Mouse (Mus musculus) small intestine, adult 2 months (tissue): Measurements from ENCODE around the gene Stambpl1. TPM values are rescaled to one million over a fixed set of nuclear protein-coding genes. Genes with fewer than 3 reads are reported as not detected.
"Not testable (repeated sequence)": the region's sequence is repeated elsewhere in the genome, so short reads cannot be mapped to it uniquely, and the experiment has no call there.

Experiments
- H3K27ac ChIP-seq: fragments of 200-500 bp; 2 replicates; pipeline ENCODE4 v1.5.1; 2012; ENCODE audit warnings: low read depth, low read length, control low read depth, inconsistent platforms; ENCODE audit not compliant: insufficient read depth
- H3K27me3 ChIP-seq: fragments of 200-500 bp; 2 replicates; pipeline ENCODE4 v1.6.1; 2012; ENCODE audit warnings: mild to moderate bottlenecking, moderate library complexity, low read length, inconsistent platforms; ENCODE audit not compliant: control insufficient read depth, insufficient read depth
- H3K36me3 ChIP-seq: fragments of 200-500 bp; 2 replicates; pipeline ENCODE4 v1.6.1; 2012; ENCODE audit warnings: mild to moderate bottlenecking, low read length, control low read depth, inconsistent platforms; ENCODE audit not compliant: control insufficient read depth, insufficient read depth
- H3K4me1 ChIP-seq: fragments of 200-500 bp; 2 replicates; pipeline ENCODE4 v1.6.1; 2012; ENCODE audit warnings: low read length, inconsistent platforms, mixed read lengths; ENCODE audit not compliant: control insufficient read depth, insufficient read depth, insufficient read length
- H3K4me3 ChIP-seq: fragments of 200-500 bp; 2 replicates; pipeline ENCODE4 v1.5.1; 2012; ENCODE audit warnings: low read depth, mild to moderate bottlenecking, control low read depth, inconsistent platforms, low read length, moderate library complexity
- CTCF ChIP-seq: fragments of 200-500 bp; IDR thresholded peaks from 2 replicates; pipeline ENCODE4 v1.5.1; 2012; ENCODE audit warnings: low read depth, mild to moderate bottlenecking, control low read depth, inconsistent platforms, low read length, moderate library complexity, mixed read lengths; ENCODE audit not compliant: insufficient replicate concordance, insufficient read length; ENCODE audit errors: extremely low read depth
- POLR2A ChIP-seq: fragments of 200-500 bp; IDR thresholded peaks from 2 replicates; pipeline ENCODE4 v1.6.1; 2012; ENCODE audit warnings: low read depth, mild to moderate bottlenecking, control low read depth, inconsistent platforms, low read length, moderate library complexity
- whole genome bisulfite sequencing: fragments of 180-500 bp; shearing (Covaris S2); methylation state at CpG from one replicate; pipeline ENCODE4 v1.1.7; 2018; 5-methylcytosine and 5-hydroxymethylcytosine counted together
- polyA plus RNA-seq: library from polyadenylated mRNA; depleted of rRNA; stranded (reverse); fragments of >200 nt; gene quantifications from 2 replicates; pipeline ENCODE4 v1.2.3, GENCODE M21; 2012

Stambpl1 gene
- polyA plus RNA-seq, 1 experiment = 6.8 TPM

DNA sequence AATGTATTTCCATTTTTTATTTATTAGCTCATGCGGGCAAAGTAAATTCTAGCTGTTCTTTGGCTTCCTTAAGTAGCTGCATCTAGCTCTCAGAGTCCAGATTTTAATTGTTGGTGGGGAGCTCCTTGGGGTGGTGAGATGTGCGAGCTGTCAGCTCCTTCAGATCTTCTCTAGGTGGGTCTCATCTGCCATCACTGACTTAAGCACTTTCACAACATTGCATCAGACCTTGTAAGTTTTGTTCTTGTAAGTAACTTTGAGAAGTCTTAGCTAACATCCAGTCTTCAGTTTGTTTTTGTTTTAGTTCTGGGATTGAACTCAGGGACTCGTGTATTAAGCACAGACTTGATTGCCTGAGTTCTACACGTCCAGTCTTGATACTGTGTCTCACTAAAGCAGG is 6.9 kb downstream of the Stambpl1 start:
- Histone ChIP-seq H3K4me1 (0 out of 2 replicates have a peak, but pooled peaks cover 2% of the 10 kb centered on the region), H3K36me3 (no peaks in the 10 kb centered on the region), H3K27me3 (no peaks in the 10 kb centered on the region), H3K4me3 (no peak overlapping the region), H3K27ac (no peak overlapping the region)
- no peak for TF ChIP-seq CTCF
- no peak for TF ChIP-seq POLR2A
- WGBS = 75% methylated on average over 4 of the region's 4 CpGs

DNA sequence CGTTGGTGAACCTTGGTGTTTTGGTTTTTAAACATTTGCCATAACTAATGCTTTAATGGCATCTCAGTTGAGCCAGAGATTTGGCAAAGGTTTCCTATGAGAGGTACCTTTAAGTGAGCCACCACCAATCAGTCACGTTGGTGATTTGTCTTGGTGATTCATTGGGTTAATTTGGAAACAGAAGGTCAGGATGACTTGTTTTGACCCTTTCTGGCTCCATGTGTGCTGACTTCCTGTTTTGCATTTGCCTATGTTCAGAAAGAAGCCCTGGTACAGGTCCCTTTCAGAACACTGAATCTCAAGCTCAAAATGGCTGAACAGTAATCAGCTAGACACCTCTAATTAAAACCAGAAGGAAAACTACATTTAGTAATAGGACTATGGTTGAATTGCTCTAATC is 7.5 kb downstream of the Stambpl1 start:
- no peaks in the 10 kb centered on the region for H3K27me3 ChIP-seq
- WGBS = 57% methylated on average over 2 of the region's 2 CpGs
- no peaks in the 10 kb centered on the region for H3K36me3 ChIP-seq
- no peak overlapping the region for H3K4me3 ChIP-seq
- TF ChIP-seq CTCF = no peak
- TF ChIP-seq POLR2A = no peak
- H3K4me1 ChIP-seq = 0 out of 2 replicates have a peak, but pooled peaks cover 2% of the 10 kb centered on the region
- no peak overlapping the region for H3K27ac ChIP-seq

DNA sequence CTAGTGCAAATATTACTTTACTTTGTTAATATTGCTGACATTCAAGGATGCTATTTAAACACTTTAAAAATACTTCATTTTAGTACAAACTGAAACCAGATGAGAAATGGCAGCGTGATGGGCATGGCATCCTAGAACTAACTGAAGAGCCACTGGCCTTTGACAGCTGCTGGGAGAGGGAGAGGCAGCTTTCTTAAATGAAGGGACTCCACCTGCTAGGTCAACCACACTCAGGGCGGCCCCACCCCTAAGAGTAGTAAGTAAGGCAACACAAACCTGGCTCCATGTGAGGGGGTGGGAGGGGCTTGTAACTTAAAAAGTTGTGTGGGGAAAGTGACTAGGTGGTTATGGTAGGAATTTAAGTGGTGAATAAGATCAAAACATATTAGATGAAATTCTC is 10.6 kb downstream of the Stambpl1 start:
- TF ChIP-seq CTCF (no peak), POLR2A (no peak)
- no peaks in the 10 kb centered on the region for H3K27me3 ChIP-seq
- H3K4me1 ChIP-seq = 0 out of 2 replicates have a peak, but pooled peaks cover 2% of the 10 kb centered on the region
- H3K27ac ChIP-seq = no peak overlapping the region
- 73% methylated on average over 2 of the region's 2 CpGs for WGBS
- H3K36me3 ChIP-seq = no peaks in the 10 kb centered on the region
- H3K4me3 ChIP-seq = no peak overlapping the region

DNA sequence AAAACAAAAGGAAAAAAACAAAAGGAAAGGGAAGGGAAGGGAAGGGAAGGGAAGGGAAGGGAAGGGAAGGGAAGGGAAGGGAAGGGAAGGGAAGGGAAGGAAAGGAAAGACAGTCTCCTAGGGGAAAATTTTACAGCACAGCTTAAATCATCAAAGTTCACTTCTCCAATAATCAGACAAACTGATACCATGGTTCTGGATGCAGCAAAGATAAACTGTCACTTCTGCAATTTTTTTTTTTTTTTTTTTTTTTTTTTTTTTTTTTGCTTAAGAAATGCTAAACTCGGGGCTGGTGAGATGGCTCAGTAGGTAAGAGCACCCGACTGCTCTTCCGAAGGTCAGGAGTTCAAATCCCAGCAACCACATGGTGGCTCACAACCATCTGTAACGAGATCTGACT is 14.1 kb downstream of the Stambpl1 start:
- H3K4me1 ChIP-seq, H3K27me3 ChIP-seq, H3K27ac ChIP-seq, H3K4me3 ChIP-seq, H3K36me3 ChIP-seq: not testable (repeated sequence)
- WGBS = 68% methylated on average over 4 of the region's 4 CpGs

DNA sequence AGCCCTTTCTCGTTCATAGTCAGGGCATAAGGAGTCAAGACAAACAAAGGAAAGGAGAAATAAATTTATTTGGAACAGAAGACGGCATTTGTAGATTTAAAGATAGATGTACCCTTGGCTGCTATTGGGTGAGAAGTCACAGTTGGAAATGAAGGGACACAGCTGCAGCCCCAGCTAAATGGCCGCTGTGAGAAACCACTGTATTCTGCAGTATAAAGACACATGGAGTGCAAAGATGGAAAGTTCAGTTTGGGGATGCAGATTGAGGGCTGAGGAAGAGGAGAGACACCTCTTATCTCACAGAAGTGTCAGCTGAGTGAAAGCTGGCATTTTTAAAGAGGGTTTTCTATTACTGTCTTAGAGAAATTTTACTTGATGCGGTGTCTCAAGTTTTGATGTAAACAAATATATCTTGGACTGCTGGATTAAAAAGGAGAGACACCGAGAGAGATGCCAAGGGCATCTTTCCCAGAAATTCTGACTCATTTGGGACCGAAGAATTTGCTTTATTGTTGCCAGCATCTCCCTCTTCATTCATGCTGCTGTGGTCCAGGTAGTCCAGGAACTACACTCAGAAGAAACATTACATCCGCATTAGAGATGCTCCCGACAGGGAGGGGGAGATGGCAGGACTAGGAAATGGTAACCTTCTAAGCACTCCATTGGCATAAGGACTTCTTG is 14.9 kb downstream of the Stambpl1 start:
- Histone ChIP-seq H3K27ac (no peak overlapping the region), H3K27me3 (no peaks in the 10 kb centered on the region), H3K4me3 (no peak overlapping the region), H3K36me3 (no peaks in the 10 kb centered on the region), H3K4me1 (peaks cover 10% of the 10 kb centered on the region)
- TF ChIP-seq CTCF (no peak), POLR2A (no peak)
- 80% methylated on average over 8 of the region's 8 CpGs for WGBS

DNA sequence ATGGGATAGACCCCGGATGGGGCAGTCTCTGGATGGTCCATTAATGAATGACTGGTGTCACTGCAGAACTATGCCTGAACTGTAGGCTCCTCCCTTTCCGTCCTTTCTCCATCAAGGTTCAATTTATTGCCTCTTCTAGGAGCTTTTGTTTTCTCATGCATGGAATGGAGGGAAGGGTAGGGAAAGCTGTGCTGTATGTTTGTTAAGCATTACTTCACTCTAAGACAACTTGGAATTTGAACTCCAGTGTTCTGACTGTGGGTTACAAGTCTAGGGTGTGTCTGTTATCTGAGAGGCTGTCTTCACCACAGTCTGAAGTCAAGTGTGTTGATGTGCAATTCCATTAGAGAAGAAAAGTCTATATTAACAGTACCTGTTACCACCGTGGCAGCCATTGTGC is 17.0 kb downstream of the Stambpl1 start:
- Histone ChIP-seq H3K27ac (peak overlapping the region; percentile 83), H3K27me3 (no peaks in the 10 kb centered on the region), H3K4me1 (peaks cover 26% of the 10 kb centered on the region), H3K4me3 (no peak overlapping the region), H3K36me3 (no peaks in the 10 kb centered on the region)
- TF ChIP-seq CTCF (no peak), POLR2A (no peak)
- 33% methylated on average over 3 of the region's 3 CpGs for WGBS

DNA sequence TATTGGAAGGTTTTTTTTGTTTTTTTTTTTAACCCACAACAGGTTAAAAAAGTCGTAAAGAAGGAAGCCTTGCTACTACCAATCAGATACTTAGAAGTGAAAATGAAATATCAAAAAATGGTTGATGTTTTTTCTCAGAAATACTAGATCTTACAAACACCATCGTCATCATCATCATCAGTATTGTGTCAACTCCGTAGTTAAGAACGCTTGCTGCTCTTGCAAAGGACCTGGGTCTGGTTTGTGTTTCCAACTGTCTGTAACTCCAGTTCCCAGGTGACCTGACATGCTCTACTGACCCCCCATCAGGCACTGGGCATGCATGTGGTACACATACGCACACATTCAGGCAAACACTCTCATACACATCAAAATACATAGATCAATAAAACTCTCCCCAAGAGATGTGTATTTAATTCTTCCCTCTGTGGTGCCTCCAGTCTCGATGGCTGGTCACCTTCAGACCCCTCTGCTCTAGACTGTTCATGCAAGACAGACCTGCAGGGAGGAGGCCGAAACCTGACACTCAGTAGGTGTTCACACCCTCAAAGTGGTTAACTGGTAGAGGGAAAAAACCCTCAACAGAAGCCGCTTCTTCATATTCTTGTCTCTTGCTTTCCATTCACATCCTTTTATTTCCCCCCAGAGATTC is 18.0 kb downstream of the Stambpl1 start:
- no peaks in the 10 kb centered on the region for H3K27me3 ChIP-seq
- TF ChIP-seq POLR2A (no peak), CTCF (no peak)
- no peaks in the 10 kb centered on the region for H3K36me3 ChIP-seq
- H3K27ac ChIP-seq = peak overlapping the region; percentile 48
- peaks cover 32% of the 10 kb centered on the region for H3K4me1 ChIP-seq
- H3K4me3 ChIP-seq = no peak overlapping the region
- 79% methylated on average over 8 of the region's 8 CpGs for WGBS

DNA sequence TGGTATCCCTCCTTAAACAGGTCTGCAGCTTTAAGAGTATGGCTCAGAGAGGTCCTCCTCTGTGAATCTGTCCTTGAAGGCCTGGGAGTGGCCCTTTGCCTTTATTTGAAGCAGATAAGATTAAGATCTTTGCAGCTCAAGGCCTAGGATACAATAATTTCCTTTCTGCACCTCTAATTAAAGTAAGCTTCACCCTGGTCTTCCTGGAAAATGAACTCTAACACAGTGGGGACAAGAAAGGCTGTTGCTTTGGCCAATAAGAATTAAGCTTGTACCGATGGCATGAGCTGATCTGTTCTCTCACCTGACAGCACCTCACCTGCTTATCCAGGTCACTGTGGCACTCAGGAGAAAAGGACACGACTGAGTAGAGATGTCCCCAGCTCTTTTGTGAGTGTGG is 18.8 kb downstream of the Stambpl1 start:
- peak overlapping the region; percentile 65 for H3K27ac ChIP-seq
- no peak overlapping the region for H3K4me3 ChIP-seq
- WGBS = 21% methylated on average over 2 of the region's 2 CpGs
- no peaks in the 10 kb centered on the region for H3K36me3 ChIP-seq
- H3K4me1 ChIP-seq = peaks cover 32% of the 10 kb centered on the region
- TF ChIP-seq CTCF (no peak), POLR2A (no peak)
- no peaks in the 10 kb centered on the region for H3K27me3 ChIP-seq
